Mouse (Mus musculus) intestine, postnatal 0 days (tissue): ENCODE measurements around the gene Prkca. TPM values are rescaled to one million over a fixed set of nuclear protein-coding genes. Genes with fewer than 3 reads are reported as not detected.

Experiments
- ATAC-seq: fragments of 200-750 bp; cut with Nextera tagmentation; 2 replicates; pipeline ENCODE4 v1.8.0; 2017; ENCODE audit warnings: mild to moderate bottlenecking, moderate TSS enrichment, moderate library complexity
- H3K27ac ChIP-seq: fragments of 300-500 bp; sonication (generic); 2 replicates; pipeline ENCODE4 v1.5.1; 2014; ENCODE audit warnings: mild to moderate bottlenecking, low read depth, low read length, moderate library complexity
- H3K27me3 ChIP-seq: fragments of 300-500 bp; sonication (generic); replicated peaks from 2 replicates; pipeline ENCODE4 v1.6.1; 2014; ENCODE audit warnings: low read length, mixed read lengths; ENCODE audit not compliant: control insufficient read depth, insufficient read depth
- H3K36me3 ChIP-seq: fragments of 300-500 bp; sonication (generic); 2 replicates; pipeline ENCODE4 v1.6.1; 2014; ENCODE audit warnings: mild to moderate bottlenecking, moderate library complexity; ENCODE audit not compliant: control insufficient read depth, insufficient read depth
- H3K4me1 ChIP-seq: fragments of 300-500 bp; sonication (generic); replicated peaks from 2 replicates; pipeline ENCODE4 v1.6.1; 2014; ENCODE audit warnings: antibody characterized with exemption, low read length, mixed read lengths; ENCODE audit not compliant: control insufficient read depth, insufficient read depth
- H3K4me2 ChIP-seq: fragments of 300-500 bp; sonication (generic); replicated peaks from 2 replicates; pipeline ENCODE4 v1.6.1; 2014; ENCODE audit warnings: low read depth, mild to moderate bottlenecking, moderate library complexity
- H3K4me3 ChIP-seq: fragments of 300-500 bp; sonication (generic); 2 replicates; pipeline ENCODE4 v1.5.1; 2014; ENCODE audit warnings: low read depth, low read length
- H3K9ac ChIP-seq: fragments of 300-500 bp; sonication (generic); 2 replicates; pipeline ENCODE4 v1.6.1; 2014; ENCODE audit warnings: mild to moderate bottlenecking, low read depth, low read length
- H3K9me3 ChIP-seq: fragments of 300-500 bp; sonication (generic); 2 replicates; pipeline ENCODE4 v1.6.1; 2016; ENCODE audit warnings: mixed run types; ENCODE audit not compliant: control insufficient read depth
- CTCF ChIP-seq: sonication (generic); IDR thresholded peaks from 2 replicates; pipeline ENCODE4 v1.5.1; 2016; ENCODE audit warnings: low read depth, mild to moderate bottlenecking, control low read depth, antibody characterized with exemption, moderate library complexity
- WGBS: fragments of 180-500 bp; shearing (Covaris S2); extraction: QIAGEN DNeasy Blood & Tissue Kit; methylation state at CpG from one replicate; pipeline ENCODE4 v1.1.7; 2014; 5-methylcytosine and 5-hydroxymethylcytosine counted together
- polyA plus RNA-seq: library from polyadenylated mRNA; unstranded; fragments of >200 nt; fragmentation: Nextera tagmentation; extraction: Ambion mirVana; gene quantifications from 2 replicates; pipeline ENCODE4 v1.2.1, GENCODE M21; 2015

The Prkca gene
- polyA plus RNA-seq, 1 experiment from 2014 or later, result 14.5 TPM

DNA sequence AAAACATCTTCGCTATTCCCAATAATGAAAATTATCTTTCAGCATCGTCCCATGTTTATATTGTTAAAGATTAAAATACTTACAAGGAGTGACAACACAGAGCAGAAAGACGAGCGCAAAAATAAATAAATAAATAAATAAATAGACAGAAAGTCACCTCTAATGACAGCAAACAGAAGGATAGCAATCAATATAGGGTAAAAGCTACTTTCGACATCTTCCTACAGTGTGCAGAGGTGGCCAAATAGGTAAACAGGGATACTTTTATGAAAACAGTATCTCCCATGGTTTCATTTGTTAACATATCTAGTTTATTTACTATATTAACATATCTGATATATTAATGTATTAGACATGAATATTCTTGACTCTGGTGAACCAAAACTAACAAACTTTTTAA is 35.5 kb downstream of the Prkca start:
- no peak for ATAC-seq
- TF ChIP-seq CTCF, result no peak
- Histone ChIP-seq H3K4me2 (no peak overlapping the region), H3K36me3 (no peaks in the 10 kb centered on the region), H3K4me1 (peaks cover 35% of the 10 kb centered on the region), H3K9ac (no peak overlapping the region), H3K27ac (no peak overlapping the region), H3K27me3 (no peaks in the 10 kb centered on the region), H3K9me3 (no peaks in the 10 kb centered on the region), H3K4me3 (no peak overlapping the region)
- WGBS, result 91% methylated on average over 5 of the region's 5 CpGs

DNA sequence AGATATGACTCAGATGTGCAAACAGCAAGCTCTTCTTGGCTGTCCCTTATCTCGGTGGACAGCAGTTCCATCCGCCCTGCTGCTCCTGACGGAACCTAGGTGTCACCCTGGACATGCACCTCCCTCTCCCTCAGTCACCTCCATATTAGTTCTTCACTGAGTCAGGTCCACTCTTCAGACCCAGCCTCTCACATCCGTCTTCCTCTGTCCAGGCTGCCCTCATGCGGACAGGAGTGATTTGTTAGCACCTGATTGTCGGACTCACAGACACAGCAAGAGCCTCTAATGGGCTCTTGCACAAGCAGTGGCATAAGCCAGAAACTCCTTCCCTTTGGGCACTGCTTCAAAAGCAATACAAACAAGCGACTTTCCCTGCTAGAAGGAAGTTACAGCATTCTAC is 36.5 kb downstream of the Prkca start:
- peak; percentile 64 for ATAC-seq
- 26% methylated on average over 7 of the region's 7 CpGs for WGBS
- Histone ChIP-seq H3K36me3 (no peaks in the 10 kb centered on the region), H3K27me3 (no peaks in the 10 kb centered on the region), H3K9me3 (no peaks in the 10 kb centered on the region), H3K27ac (peak overlapping the region; percentile 76), H3K4me3 (no peak overlapping the region), H3K4me2 (peak overlapping the region; percentile 47), H3K4me1 (peaks cover 32% of the 10 kb centered on the region), H3K9ac (no peak overlapping the region)
- peak; percentile 51 for TF ChIP-seq CTCF

DNA sequence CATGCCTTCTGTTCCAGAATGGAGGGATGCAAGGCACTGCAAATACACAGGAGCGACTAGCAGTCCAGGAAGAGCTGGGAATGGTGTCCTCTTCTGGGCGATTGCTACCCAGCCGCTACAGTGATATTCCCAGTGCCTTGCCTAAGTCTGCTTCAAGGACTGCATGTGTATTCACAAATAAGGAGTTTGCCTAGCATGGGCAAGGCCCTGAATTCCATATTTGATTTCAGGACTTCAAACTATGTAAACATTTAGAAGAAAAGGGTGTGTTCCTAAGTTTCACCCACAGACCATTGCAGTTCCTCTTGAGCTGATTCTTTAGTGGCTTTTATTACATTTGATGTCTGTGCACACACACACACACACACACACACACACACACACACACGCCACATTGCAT is 39.9 kb downstream of the Prkca start:
- H3K4me1 ChIP-seq, result peaks cover 14% of the 10 kb centered on the region; the same call in 1 of the 2 replicates
- H3K27ac ChIP-seq, result no peak overlapping the region
- no peaks in the 10 kb centered on the region for H3K36me3 ChIP-seq
- no peaks in the 10 kb centered on the region for H3K27me3 ChIP-seq
- no peak overlapping the region for H3K4me2 ChIP-seq
- no peak overlapping the region for H3K4me3 ChIP-seq
- 69% methylated on average over 4 of the region's 4 CpGs for WGBS
- TF ChIP-seq CTCF, result no peak
- H3K9ac ChIP-seq, result no peak overlapping the region
- no peaks in the 10 kb centered on the region for H3K9me3 ChIP-seq
- no peak for ATAC-seq

DNA sequence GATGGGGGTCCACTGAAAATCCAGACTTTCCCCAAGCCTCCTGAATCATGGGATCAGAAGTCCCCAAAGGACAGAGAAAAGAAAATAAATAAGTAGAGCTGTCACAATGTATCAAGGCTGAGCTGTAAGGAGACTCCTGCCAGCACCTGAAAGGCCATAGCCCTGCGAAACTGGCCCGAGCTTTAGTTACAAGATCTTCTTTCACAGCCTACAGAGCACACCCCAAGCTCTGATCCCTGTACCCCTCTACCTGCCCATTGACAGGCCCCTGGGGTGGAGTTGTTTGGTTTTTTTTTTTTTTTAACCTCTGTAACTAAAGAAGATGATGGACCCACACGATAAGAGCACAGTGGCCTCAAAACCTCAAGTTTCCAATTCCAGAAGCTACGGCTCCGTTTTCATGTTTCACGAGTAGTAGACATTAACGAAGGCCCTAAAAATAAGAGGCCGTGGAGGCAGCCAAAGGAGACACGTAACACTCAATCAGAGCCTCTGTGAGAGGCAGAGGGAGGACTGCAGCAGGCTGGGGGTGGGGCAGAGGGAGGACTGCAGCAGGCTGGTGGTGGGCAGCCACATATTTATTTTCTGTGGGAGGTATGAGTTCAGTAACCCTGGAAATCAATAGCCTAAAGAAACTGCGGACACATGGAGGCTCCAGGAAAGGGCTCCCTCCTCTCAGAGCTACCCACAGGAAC is 41.8 kb downstream of the Prkca start:
- no peak for ATAC-seq
- H3K4me2 ChIP-seq, result no peak overlapping the region
- H3K9ac ChIP-seq, result no peak overlapping the region
- H3K36me3 ChIP-seq, result no peaks in the 10 kb centered on the region
- H3K27me3 ChIP-seq, result no peaks in the 10 kb centered on the region
- no peak for TF ChIP-seq CTCF
- WGBS, result 84% methylated on average over 10 of the region's 10 CpGs
- H3K27ac ChIP-seq, result no peak overlapping the region
- H3K4me1 ChIP-seq, result peaks cover 14% of the 10 kb centered on the region; the same call in 1 of the 2 replicates
- no peak overlapping the region for H3K4me3 ChIP-seq
- H3K9me3 ChIP-seq, result no peaks in the 10 kb centered on the region

DNA sequence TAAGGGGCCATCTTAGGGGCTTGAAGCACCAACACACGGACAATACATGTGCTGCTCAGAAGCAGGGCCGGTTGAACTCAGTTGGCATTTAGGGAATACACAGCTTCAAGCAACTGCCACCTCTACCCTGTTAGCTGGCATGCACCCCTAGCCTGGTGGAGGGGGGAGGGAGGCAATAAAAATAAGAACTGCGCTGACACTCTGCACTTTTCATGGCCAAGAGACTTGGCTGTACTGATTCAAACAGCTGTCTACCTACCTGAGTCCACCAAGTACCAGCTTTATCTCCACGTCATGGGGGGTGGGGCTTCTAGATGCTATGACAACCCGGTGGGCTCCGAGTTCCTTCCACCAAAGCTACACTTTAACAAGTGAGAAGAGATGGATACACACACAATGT is 42.7 kb downstream of the Prkca start:
- H3K9ac ChIP-seq, result no peak overlapping the region
- TF ChIP-seq CTCF, result no peak
- no peak overlapping the region for H3K4me3 ChIP-seq
- H3K27ac ChIP-seq, result no peak overlapping the region
- no peaks in the 10 kb centered on the region for H3K36me3 ChIP-seq
- ATAC-seq, result no peak
- no peaks in the 10 kb centered on the region for H3K27me3 ChIP-seq
- H3K9me3 ChIP-seq, result no peaks in the 10 kb centered on the region
- no peak overlapping the region for H3K4me2 ChIP-seq
- H3K4me1 ChIP-seq, result peaks cover 14% of the 10 kb centered on the region; the same call in 1 of the 2 replicates
- 83% methylated on average over 6 of the region's 6 CpGs for WGBS

DNA sequence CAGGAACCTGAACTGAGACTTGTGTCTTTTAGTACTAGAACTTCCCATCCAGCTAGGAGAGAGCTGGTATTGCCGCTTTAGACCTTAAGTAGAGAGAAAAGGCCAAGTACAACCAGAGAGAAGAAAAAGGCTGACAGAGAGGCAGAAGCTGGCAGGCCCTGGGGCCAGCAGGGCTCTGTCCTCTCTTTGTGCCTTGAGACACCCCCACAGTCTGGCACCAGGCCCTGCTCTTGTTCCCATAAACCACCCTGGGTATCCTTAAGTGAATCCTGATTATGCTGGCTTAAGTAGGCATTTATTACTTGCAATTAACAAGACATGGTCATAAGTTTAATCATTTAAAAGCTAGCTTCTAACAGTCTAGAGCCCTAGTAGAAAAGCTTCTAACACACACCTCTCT is 43.3 kb downstream of the Prkca start:
- no peak overlapping the region for H3K27ac ChIP-seq
- 100% methylated on average over 1 of the region's 1 CpGs for WGBS
- peaks cover 14% of the 10 kb centered on the region; the same call in 1 of the 2 replicates for H3K4me1 ChIP-seq
- no peak overlapping the region for H3K4me3 ChIP-seq
- no peak overlapping the region for H3K9ac ChIP-seq
- no peak overlapping the region for H3K4me2 ChIP-seq
- no peak for TF ChIP-seq CTCF
- H3K36me3 ChIP-seq, result no peaks in the 10 kb centered on the region
- H3K9me3 ChIP-seq, result no peaks in the 10 kb centered on the region
- no peak for ATAC-seq
- H3K27me3 ChIP-seq, result no peaks in the 10 kb centered on the region

DNA sequence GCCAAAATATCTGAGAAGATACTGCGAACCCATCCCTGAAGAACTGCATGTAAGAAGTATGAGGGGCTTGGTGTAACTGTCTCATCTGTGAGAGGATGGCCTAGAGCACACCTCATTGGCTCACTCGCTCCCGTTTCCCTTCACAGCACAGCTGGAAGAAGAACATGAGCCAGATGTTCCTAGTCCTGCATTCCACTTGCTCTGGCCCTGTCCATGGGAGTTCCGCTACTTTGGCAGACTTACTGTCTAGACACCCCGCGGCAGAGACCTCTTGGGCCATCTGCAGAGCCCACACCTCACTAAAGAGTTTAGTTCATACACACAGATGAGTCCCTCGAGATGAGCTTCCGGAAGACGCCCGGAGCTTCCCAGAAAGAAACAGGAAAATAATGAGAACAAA is 43.8 kb downstream of the Prkca start:
- TF ChIP-seq CTCF, result no peak
- no peak overlapping the region for H3K9ac ChIP-seq

More for the DNA sequence above, 43.8 kb downstream of the Prkca start:
- Histone ChIP-seq H3K27ac (no peak overlapping the region), H3K4me3 (no peak overlapping the region), H3K27me3 (no peaks in the 10 kb centered on the region), H3K4me1 (peaks cover 12% of the 10 kb centered on the region; the same call in 1 of the 2 replicates), H3K36me3 (no peaks in the 10 kb centered on the region), H3K9me3 (no peaks in the 10 kb centered on the region), H3K4me2 (no peak overlapping the region)
- 80% methylated on average over 10 of the region's 10 CpGs for WGBS
- ATAC-seq, result no peak
